Mouse (Mus musculus) liver, adult 2 months (tissue): Measurements from ENCODE around the gene Tmbim6.

Experiments used
- CTCF ChIP-seq: fragments of 200-500 bp; IDR thresholded peaks from 2 replicates; pipeline ENCODE4 v1.5.1; 2011; ENCODE audit warnings: low read depth, low read length, control low read depth
- POLR2A ChIP-seq: fragments of 200-500 bp; IDR thresholded peaks from 2 replicates; pipeline ENCODE4 v1.6.1; 2011; ENCODE audit warnings: low read length, control low read depth; ENCODE audit not compliant: insufficient read depth; ENCODE audit errors: extremely low read depth

GRCm38 (mm10) chr15:99421152-99421551 lies 28.5 kb downstream of the Tmbim6 start:
- TF ChIP-seq CTCF (no peak), POLR2A (no peak)
